Mouse (Mus musculus) natural killer cell, adult 2 months (primary cell): Measurements from ENCODE around the gene Foxred2.
A peak's percentile ranks its signal among the peaks of the same experiment; 100 is the strongest.

Source experiments
- DNase-seq, 2 experiments: peaks; one replicate each; pipeline ENCODE4 v3.0.0; 2022; ENCODE audit warnings: low spot score in 2 of 2

Gene Foxred2

GRCm38 (mm10) chr15:77945711-77946110, 10.8 kb downstream of the Foxred2 start:
- peak; percentile 65 to 79 for DNase-seq

GRCm38 (mm10) chr15:77941563-77941962, 15.0 kb downstream of the Foxred2 start:
- no peak for DNase-seq

DNA sequence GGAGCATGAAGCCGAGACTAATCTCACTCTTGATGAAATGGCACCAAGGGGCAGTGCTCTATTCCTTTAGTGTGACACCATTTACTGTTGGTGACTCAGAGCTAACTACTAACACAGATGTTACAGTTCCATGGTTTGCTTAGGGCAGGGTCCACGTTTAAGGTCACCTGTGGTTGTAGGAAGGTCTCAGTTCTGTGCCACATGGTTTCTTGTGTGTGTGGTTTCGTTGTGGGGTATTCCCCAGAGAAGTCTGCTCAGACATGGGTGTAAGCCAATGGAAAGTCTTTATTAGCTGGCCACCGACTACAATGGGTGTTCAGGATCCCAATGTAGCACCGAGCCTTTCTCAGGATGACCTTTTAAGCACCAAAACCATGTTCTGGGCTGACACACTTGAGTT, 18.0 kb downstream of the Foxred2 start:
- DNase-seq, result peak; percentile 16 to 31

DNA sequence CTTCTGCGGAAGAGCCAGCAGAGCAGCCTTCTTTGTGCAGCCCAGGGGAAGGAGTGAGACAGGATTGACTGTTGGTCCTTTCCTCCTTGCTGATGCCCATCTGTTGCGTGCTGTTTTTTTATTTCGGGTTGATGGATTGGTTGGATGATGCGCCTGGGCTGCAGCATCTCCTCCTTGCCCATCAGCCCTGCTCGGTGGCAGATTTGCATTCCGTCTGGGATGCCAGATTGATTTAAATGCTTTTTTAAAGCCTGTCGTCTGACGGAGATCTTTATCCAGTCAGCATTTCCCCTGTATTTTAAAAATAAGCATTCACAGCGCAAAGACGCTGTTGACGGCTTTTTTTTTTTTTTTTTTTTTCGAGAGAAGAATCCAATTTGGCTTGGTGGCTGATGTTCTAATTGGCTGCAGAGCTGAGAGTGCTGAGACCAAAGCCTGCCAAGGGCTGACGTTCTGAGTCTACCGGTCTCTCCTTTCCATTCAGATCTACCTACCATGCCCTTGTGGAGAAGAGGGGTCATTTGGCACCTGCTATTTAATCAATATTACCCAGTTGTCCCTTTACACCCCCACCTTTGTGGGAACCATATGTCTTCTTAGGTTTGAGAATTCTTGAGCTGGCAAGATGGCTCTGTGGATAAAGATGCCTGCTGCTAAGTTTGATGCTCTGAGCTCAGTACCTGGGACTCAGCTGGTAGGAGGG, 20.7 kb downstream of the Foxred2 start:
- no peak for DNase-seq

- no peak for DNase-seq
Measured at GRCm38 (mm10) chr15:77934968-77935367, 21.6 kb downstream of the Foxred2 start.

DNA sequence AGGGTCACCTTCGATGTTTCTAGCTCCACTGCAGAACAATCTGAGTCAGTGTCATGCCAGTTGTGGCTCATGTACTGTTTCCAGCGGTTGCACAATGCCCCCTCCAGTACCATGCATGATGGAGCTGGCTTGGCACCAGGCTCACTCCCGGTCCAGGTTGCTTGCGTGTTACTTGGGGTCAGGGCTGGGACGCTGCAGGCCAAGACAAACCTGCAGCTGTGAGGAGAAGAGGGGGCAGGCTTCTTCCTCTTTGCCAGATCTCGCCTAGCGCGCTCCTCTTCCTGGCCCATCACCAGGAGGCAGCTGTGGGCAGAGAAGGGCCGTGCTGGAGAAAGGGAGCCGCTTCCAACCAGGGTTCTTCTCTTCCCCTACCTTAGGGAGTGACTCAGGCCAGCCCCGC, 22.2 kb downstream of the Foxred2 start:
- no peak for DNase-seq

- peak; percentile 88 to 89 for DNase-seq
Measured at GRCm38 (mm10) chr15:77933770-77934169, 22.8 kb downstream of the Foxred2 start.

GRCm38 (mm10) chr15:77933222-77933621, 23.3 kb downstream of the Foxred2 start:
- DNase-seq, result no peak

DNA sequence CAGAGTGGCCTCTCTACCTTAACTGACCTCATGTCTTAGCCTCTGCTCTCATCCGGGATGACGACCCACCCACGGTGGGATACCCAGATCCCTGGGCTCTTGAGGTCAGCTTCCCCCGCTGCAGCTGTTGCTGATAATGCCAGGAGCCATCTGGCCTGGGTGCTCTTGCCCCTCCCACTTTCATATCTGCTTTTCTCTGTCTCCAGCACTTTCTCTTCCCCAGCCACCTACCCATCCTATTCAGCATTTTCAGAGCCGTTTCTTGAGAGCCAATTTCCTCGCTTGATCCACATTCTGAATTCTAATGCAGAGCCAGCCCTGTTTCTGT, 24.9 kb downstream of the Foxred2 start:
- DNase-seq, result peak in 1 of 2 experiments; percentile 28

GRCm38 (mm10) chr15:77930986-77931688, 25.4 kb downstream of the Foxred2 start:
- no peak for DNase-seq

DNA sequence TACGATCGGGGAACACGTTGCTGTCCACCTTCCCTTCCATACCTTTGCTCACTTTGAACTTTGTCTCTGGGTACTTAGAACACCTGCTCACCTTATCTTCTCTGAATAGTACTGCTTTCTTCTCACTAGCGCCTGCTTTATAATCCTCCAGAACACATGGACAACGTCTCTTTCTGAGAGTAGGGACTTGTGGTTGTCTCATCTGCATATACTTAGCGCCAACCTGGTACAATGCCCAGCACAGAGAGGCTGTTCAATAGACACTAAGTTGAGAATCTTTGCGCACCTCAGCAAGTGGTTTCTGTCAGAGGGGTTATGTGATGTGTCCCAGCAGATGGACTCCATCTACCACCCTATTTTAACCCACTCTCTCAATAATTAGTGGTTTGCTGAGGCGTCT, 26.7 kb downstream of the Foxred2 start:
- no peak for DNase-seq

GRCm38 (mm10) chr15:77928673-77929331, 27.7 kb downstream of the Foxred2 start, which contains the start of gene Txn2:
TSS of gene Txn2 (minus strand) at chr15:77929006.
- DNase-seq, result peak; percentile 96

- no peak for DNase-seq
Measured at GRCm38 (mm10) chr15:77928091-77928490, 28.4 kb downstream of the Foxred2 start.

- DNase-seq, result no peak
Measured at GRCm38 (mm10) chr15:77926921-77927320, 29.6 kb downstream of the Foxred2 start.

- DNase-seq, result no peak
Measured at GRCm38 (mm10) chr15:77925195-77925594, 31.3 kb downstream of the Foxred2 start.

GRCm38 (mm10) chr15:77923267-77924035, 33.1 kb downstream of the Foxred2 start:
- DNase-seq, result no peak

DNA sequence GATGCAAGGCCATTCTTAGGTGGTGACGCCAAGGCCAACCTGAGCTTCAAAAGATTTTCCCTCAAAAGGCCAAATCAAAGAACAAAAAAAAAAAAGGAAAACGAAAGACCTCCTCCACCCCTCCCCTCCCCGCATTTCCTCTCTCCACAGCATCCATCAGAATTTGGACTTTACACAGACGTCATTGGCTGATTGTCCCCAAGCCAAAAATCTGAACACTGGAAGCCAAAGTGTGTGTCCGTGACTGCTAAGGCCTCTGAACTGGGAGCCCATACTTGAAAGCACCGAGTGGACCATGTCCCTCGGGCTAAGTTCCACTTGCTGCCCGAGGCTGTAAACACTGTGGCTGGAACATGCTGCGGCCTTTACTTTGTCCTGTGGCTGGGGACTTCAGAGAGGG, 33.8 kb downstream of the Foxred2 start:
- DNase-seq, result no peak

DNA sequence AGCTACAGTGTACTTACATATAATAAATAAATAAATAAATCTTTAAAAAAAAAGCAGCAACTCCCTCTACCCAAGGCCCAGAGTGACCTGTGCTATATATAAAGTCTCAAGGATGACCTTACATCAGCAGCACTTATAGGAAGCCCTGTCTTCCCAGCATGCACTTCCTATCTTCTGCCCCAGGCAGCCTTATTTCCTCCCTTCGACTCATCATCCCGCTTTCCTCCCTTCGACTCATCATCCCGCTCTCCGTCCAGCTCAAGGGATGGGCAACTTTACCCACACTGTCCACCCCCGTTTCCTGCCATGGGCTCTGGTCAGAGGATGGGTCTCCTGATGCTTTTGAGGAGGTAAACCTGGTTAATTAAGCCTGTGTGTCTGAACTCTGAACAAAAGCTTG, 34.9 kb downstream of the Foxred2 start:
- no peak for DNase-seq

GRCm38 (mm10) chr15:77920511-77921462, 35.7 kb downstream of the Foxred2 start:
- DNase-seq, result no peak

DNA sequence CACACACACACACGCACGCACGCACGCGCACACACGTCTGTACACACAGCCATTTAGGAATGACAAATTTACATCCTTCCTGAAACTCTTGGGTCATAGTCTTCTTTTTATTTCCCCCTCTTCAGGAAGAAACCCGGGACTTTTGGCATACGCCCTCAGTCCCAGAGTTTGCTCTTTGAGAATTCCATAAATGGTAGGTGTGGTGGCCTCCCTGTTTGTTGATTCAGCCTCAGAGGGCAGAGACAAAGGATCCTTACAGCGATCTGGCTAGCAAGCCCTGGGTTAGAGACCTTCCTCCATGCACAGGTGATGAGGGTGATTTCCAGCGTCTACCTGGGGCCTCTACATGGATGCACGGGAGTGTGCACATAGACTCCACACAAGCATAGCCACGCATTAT, 37.1 kb downstream of the Foxred2 start:
- no peak for DNase-seq
